ENCODE assay signal across 16 mouse cellular contexts in the genomic region with DNA sequence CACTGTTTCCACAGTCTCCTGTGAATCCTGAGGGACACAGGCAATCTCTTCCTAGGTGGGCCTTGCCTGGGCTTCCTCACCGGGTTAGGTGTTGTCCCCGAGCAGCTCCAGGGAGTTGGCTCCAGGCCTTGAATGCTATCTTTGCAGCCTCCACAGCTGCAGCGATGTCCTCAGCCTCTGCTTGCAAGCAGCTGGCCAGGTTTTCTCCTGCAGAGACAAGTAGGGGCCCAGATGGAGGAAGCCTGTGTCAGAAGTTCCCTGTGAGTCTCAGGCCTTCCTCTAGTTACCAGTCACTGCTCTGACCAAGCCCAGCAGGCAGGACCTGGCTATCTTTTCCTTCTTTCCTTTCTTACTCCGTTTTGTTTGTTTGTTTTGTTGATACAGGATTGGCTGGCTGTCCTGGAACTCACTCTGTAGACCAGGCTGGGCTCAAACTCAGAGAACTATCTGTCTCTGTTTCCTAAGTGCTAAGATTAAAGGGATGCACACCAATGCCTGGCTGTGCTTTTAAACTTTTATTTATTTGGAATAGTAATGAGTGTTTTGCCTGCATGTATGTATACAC. TPM values are rescaled to one million over a fixed set of nuclear protein-coding genes. Genes with fewer than 3 reads are reported as not detected.
DNase-seq lines count a peak whose midpoint lies in the region; ATAC-seq and TF ChIP-seq lines count a peak whose summit lies in the region.
"Had no signal": no experiment of that assay in that cellular context is flagged by ENCODE, and none has a peak within 500 bp of the region (broad histone marks: within the 10 kb centered on the region; RNA-seq: fewer than 3 reads in every experiment).

No protein-coding gene starts in this region.

- peak overlapping the region; percentile 17; the same call in 1 of the 2 replicates for H3K9ac ChIP-seq in lung, embryonic 16.5 days (ENCODE audit: low read length)
- no peak overlapping the region for H3K9ac ChIP-seq in lung, postnatal 0 days (replicated peaks; ENCODE audit: low read depth)
- no peak overlapping the region for H3K9ac ChIP-seq in stomach, embryonic 16.5 days (ENCODE audit: low read length)
- H3K9ac ChIP-seq: hindbrain, embryonic 15.5 days; lung, embryonic 15.5 days had no signal

- intact Hi-C loops in heart, postnatal 25 days (cut with DNase I): no loop called here
- intact Hi-C loops in heart, postnatal 14 days (cut with DNase I): no loop called here

- no peaks in the 10 kb centered on the region for H3K27me3 ChIP-seq in lung, embryonic 16.5 days (ENCODE audit: control insufficient read depth, insufficient read depth, low read depth, low read length)
- H3K27me3 ChIP-seq in lung, postnatal 0 days (replicated peaks; ENCODE audit: insufficient read depth, low read length): no peaks in the 10 kb centered on the region
- H3K27me3 ChIP-seq in stomach, embryonic 16.5 days (ENCODE audit: control insufficient read depth, insufficient read depth, low read length): no peaks in the 10 kb centered on the region
- H3K27me3 ChIP-seq: hindbrain, embryonic 15.5 days; limb, embryonic 13.5 days; lung, embryonic 15.5 days had no signal

- no peak for TF ChIP-seq EP300 in lung, postnatal 0 days (IDR thresholded peaks at IDR 0.05)

- no peak overlapping the region for H3K4me2 ChIP-seq in lung, embryonic 16.5 days (ENCODE audit: low read depth, low read length)
- H3K4me2 ChIP-seq in lung, postnatal 0 days (replicated peaks; ENCODE audit: low read depth, low read length): no peak overlapping the region
- no peak overlapping the region for H3K4me2 ChIP-seq in stomach, embryonic 16.5 days (ENCODE audit: low read depth, low read length)
- H3K4me2 ChIP-seq: hindbrain, embryonic 15.5 days; limb, embryonic 13.5 days; lung, embryonic 15.5 days had no signal

- H3K4me3 ChIP-seq in lung, embryonic 16.5 days (ENCODE audit: low read length): no peak overlapping the region
- H3K4me3 ChIP-seq in lung, postnatal 0 days (ENCODE audit: low read depth, low read length): no peak overlapping the region
- no peak overlapping the region for H3K4me3 ChIP-seq in stomach, embryonic 16.5 days (replicated peaks; ENCODE audit: low read length)
- H3K4me3 ChIP-seq: hindbrain, embryonic 15.5 days; limb, embryonic 13.5 days; lung, embryonic 15.5 days; midbrain, embryonic 10.5 days had no signal

- 0 out of 2 replicates have a peak, but pooled peaks cover 2% of the 10 kb centered on the region for H3K36me3 ChIP-seq in lung, embryonic 16.5 days (ENCODE audit: control insufficient read depth, insufficient read depth, low read length)
- H3K36me3 ChIP-seq in lung, postnatal 0 days (ENCODE audit: insufficient read depth, low read length): 0 out of 2 replicates have a peak, but pooled peaks cover 12% of the 10 kb centered on the region
- H3K36me3 ChIP-seq in stomach, embryonic 16.5 days (ENCODE audit: control insufficient read depth, insufficient read depth, low read length): no peaks in the 10 kb centered on the region; the same call in 1 of the 2 replicates

- peaks cover 18% of the 10 kb centered on the region for H3K4me1 ChIP-seq in lung, embryonic 16.5 days (replicated peaks; ENCODE audit: control insufficient read depth, insufficient read depth, low read length)
- no peaks in the 10 kb centered on the region for H3K4me1 ChIP-seq in lung, postnatal 0 days (ENCODE audit: insufficient read depth, low read depth, low read length)
- peaks cover 27% of the 10 kb centered on the region for H3K4me1 ChIP-seq in stomach, embryonic 16.5 days (ENCODE audit: control insufficient read depth, insufficient read depth, low read length)

- no peaks in the 10 kb centered on the region for H3K9me3 ChIP-seq in lung, embryonic 16.5 days (ENCODE audit: control insufficient read depth, low read length)
- H3K9me3 ChIP-seq in lung, postnatal 0 days (ENCODE audit: low read length): no peaks in the 10 kb centered on the region
- H3K9me3 ChIP-seq in stomach, embryonic 16.5 days (replicated peaks; ENCODE audit: control insufficient read depth, low read length): no peaks in the 10 kb centered on the region
- H3K9me3 ChIP-seq: hindbrain, embryonic 15.5 days; limb, embryonic 13.5 days; lung, embryonic 15.5 days; midbrain, embryonic 10.5 days had no signal

- ATAC-seq in lung, embryonic 16.5 days (ENCODE audit: low read depth): no peak
- no peak for ATAC-seq in lung, postnatal 0 days
- ATAC-seq in stomach, embryonic 16.5 days (ENCODE audit: insufficient read depth, low FRiP score): no peak

- WGBS in lung, embryonic 16.5 days: 39% methylated on average over 4 of the region's 4 CpGs
- 45% methylated on average over 4 of the region's 4 CpGs for WGBS in lung, postnatal 0 days
- 65% methylated on average over 4 of the region's 4 CpGs for WGBS in stomach, embryonic 16.5 days

- 0 out of 2 replicates have a peak overlapping the region, but pooled peaks have one; percentile 19 for H3K27ac ChIP-seq in lung, embryonic 16.5 days (ENCODE audit: low read length)
- no peak overlapping the region for H3K27ac ChIP-seq in lung, postnatal 0 days (ENCODE audit: low read length)
- peak overlapping the region; percentile 17; the same call in 1 of the 2 replicates for H3K27ac ChIP-seq in stomach, embryonic 16.5 days (ENCODE audit: low read length)
- H3K27ac ChIP-seq: hindbrain, embryonic 15.5 days; limb, embryonic 13.5 days had no signal

- no peak for TF ChIP-seq CTCF in lung, postnatal 0 days (IDR thresholded peaks at IDR 0.05)

- DNase-seq in heart, adult 18-20 months: peak; percentile 53 to 74
- DNase-seq in heart, postnatal 25 days (ENCODE audit: low spot score): no peak
- no peak for DNase-seq in lung, postnatal 0 days (ENCODE audit: low spot score)
- DNase-seq in heart, postnatal 14 days: peak; percentile 46 to 51
- DNase-seq in urinary bladder, adult 18-20 months (ENCODE audit: low spot score in 2 of 2): no peak
- DNase-seq in layer of hippocampus, postnatal 14 days (ENCODE audit: low spot score in 2 of 2): no peak
- DNase-seq: adrenal gland, postnatal 10 days; B cell, adult 2 months; cerebellum, postnatal 14 days; gastrocnemius, postnatal 36 days had no signal

RNA-seq across cellular contexts. Expression of a gene that starts 5.5 kb away (rescaled TPM):
- total RNA-seq in heart, adult 18-20 months (2021): 10 to 100 TPM; 35.5 to 42.7 TPM
- total RNA-seq in heart, postnatal 25 days (2021): 10 to 100 TPM; 29.7 to 30.9 TPM
- 99.2 and 100 TPM in 2 replicates for polyA plus RNA-seq in lung, embryonic 16.5 days (2015; fragmentation: Nextera tagmentation; extraction: Ambion mirVana)
- polyA plus RNA-seq in lung, postnatal 0 days (2015; fragmentation: Nextera tagmentation; extraction: Ambion mirVana): 51.7 and 58.4 TPM in 2 replicates
- 10 to 100 TPM; 27.7 to 31.2 TPM for total RNA-seq in heart, postnatal 14 days (2021)
- polyA plus RNA-seq in stomach, embryonic 16.5 days (2015; fragmentation: Nextera tagmentation; extraction: Ambion mirVana): 81.0 and 81.9 TPM in 2 replicates
- total RNA-seq in layer of hippocampus, postnatal 14 days (2021): 10 to 100 TPM; 46.1 to 46.5 TPM

RNA-seq across cellular contexts. Expression of a gene that starts 5.8 kb away (rescaled TPM):
- total RNA-seq in heart, adult 18-20 months (2021): 10 to 100 TPM; 21.5 to 26.8 TPM
- total RNA-seq in heart, postnatal 25 days (2021): 10 to 100 TPM; 23.5 to 37.6 TPM
- 55.4 and 57.4 TPM in 2 replicates for polyA plus RNA-seq in lung, embryonic 16.5 days (2015; fragmentation: Nextera tagmentation; extraction: Ambion mirVana)
- polyA plus RNA-seq in lung, postnatal 0 days (2015; fragmentation: Nextera tagmentation; extraction: Ambion mirVana): 26.7 and 26.8 TPM in 2 replicates
- 10 to 100 TPM; 20.3 to 27.3 TPM for total RNA-seq in heart, postnatal 14 days (2021)
- polyA plus RNA-seq in stomach, embryonic 16.5 days (2015; fragmentation: Nextera tagmentation; extraction: Ambion mirVana): 39.5 and 49.2 TPM in 2 replicates
- 10 to 100 TPM; 14.0 to 15.9 TPM for total RNA-seq in layer of hippocampus, postnatal 14 days (2021)

RNA-seq across cellular contexts. Expression of a gene that starts 12.4 kb away (rescaled TPM):
- total RNA-seq in heart, adult 18-20 months (2021): 1 to 10 TPM; 2.7 to 5.3 TPM
- 10 to 100 TPM in 1 of 2 experiments, 1 to 10 TPM in 1; 5.3 to 15.0 TPM for total RNA-seq in heart, postnatal 25 days (2021)
- 2.4 and 3.0 TPM in 2 replicates for polyA plus RNA-seq in lung, embryonic 16.5 days (2015; fragmentation: Nextera tagmentation; extraction: Ambion mirVana)
- polyA plus RNA-seq in lung, postnatal 0 days (2015; fragmentation: Nextera tagmentation; extraction: Ambion mirVana): 5.1 and 6.1 TPM in 2 replicates
- total RNA-seq in heart, postnatal 14 days (2021): 1 to 10 TPM; 4.3 to 5.8 TPM
- 2.2 and 2.8 TPM in 2 replicates for polyA plus RNA-seq in stomach, embryonic 16.5 days (2015; fragmentation: Nextera tagmentation; extraction: Ambion mirVana)
- total RNA-seq in layer of hippocampus, postnatal 14 days (2021): 1 to 10 TPM; 4.5 to 5.8 TPM

RNA-seq across cellular contexts. Expression of a gene that starts 12.6 kb away (rescaled TPM):
- total RNA-seq in heart, adult 18-20 months (2021): under 1 TPM; 0.26 to 0.47 TPM
- not detected for total RNA-seq in heart, postnatal 25 days (2021)
- 0.31 and 0.60 TPM in 2 replicates for polyA plus RNA-seq in lung, embryonic 16.5 days (2015; fragmentation: Nextera tagmentation; extraction: Ambion mirVana)
- polyA plus RNA-seq in lung, postnatal 0 days (2015; fragmentation: Nextera tagmentation; extraction: Ambion mirVana): 0.62 and 0.96 TPM in 2 replicates
- total RNA-seq in heart, postnatal 14 days (2021): under 1 TPM in 1 of 2 experiments, not detected in 1; 0.45 TPM
- polyA plus RNA-seq in stomach, embryonic 16.5 days (2015; fragmentation: Nextera tagmentation; extraction: Ambion mirVana): not detected in 2 replicates
- total RNA-seq in layer of hippocampus, postnatal 14 days (2021): under 1 TPM in 1 of 2 experiments, not detected in 1; 0.39 TPM
- total RNA-seq: adrenal gland, postnatal 10 days; gastrocnemius, postnatal 36 days had no signal
- polyA plus RNA-seq: hindbrain, embryonic 15.5 days had no signal

RNA-seq across cellular contexts. Expression of a gene that starts 15.1 kb away (rescaled TPM):
- total RNA-seq in heart, adult 18-20 months (2021): 10 to 100 TPM; 29.7 to 32.4 TPM
- 10 to 100 TPM; 18.1 to 18.7 TPM for total RNA-seq in heart, postnatal 25 days (2021)
- 0.34 and 0.99 TPM in 2 replicates for polyA plus RNA-seq in lung, embryonic 16.5 days (2015; fragmentation: Nextera tagmentation; extraction: Ambion mirVana)
- 0.56 and 0.65 TPM in 2 replicates for polyA plus RNA-seq in lung, postnatal 0 days (2015; fragmentation: Nextera tagmentation; extraction: Ambion mirVana)
- 10 to 100 TPM in 1 of 2 experiments, 1 to 10 TPM in 1; 8.1 to 11.5 TPM for total RNA-seq in heart, postnatal 14 days (2021)
- 0.15 and 0.22 TPM in 2 replicates for polyA plus RNA-seq in stomach, embryonic 16.5 days (2015; fragmentation: Nextera tagmentation; extraction: Ambion mirVana)
- total RNA-seq in layer of hippocampus, postnatal 14 days (2021): 1,000 to 10,000 TPM; 1,582 to 1,636 TPM

Comparison
In these comparisons a context has a peak if more than half of its experiments do, and no peak if none do; other contexts are left out.
1. DNase-seq: peak in heart, adult 18-20 months (2 of 2) and heart, postnatal 14 days (2 of 2); none in heart, postnatal 25 days (single experiment), lung, postnatal 0 days (single experiment), urinary bladder, adult 18-20 months (0 of 2) and layer of hippocampus, postnatal 14 days (0 of 2).